In genomic region chr14:28417019-28417418, GRCm38 (mm10) we compare ENCODE assay signal across 10 mouse cellular contexts.
A peak's percentile ranks its signal among the peaks of the same experiment; 100 is the strongest.
DNase-seq lines count a peak whose midpoint lies in the region; ATAC-seq and TF ChIP-seq lines count a peak whose summit lies in the region.
"Had no signal": no experiment of that assay in that cellular context is flagged by ENCODE, and none has a peak within 500 bp of the region (broad histone marks: within the 10 kb centered on the region; RNA-seq: fewer than 3 reads in every experiment).

No protein-coding gene starts in this region.

- H3K4me3 ChIP-seq in forebrain, embryonic 11.5 days (ENCODE audit: low read depth, low read length) = no peak overlapping the region
- no peak overlapping the region for H3K4me3 ChIP-seq in forebrain, embryonic 10.5 days
- no peak overlapping the region for H3K4me3 ChIP-seq in kidney, postnatal 0 days (replicated peaks; ENCODE audit: low read depth, low read length)
- H3K4me3 ChIP-seq in cerebellum, adult 2 months (replicated peaks; ENCODE audit: insufficient read depth, low read depth, low read length) = no peak overlapping the region

- H3K9ac ChIP-seq in forebrain, embryonic 11.5 days (ENCODE audit: low read length) = no peak overlapping the region
- no peak overlapping the region for H3K9ac ChIP-seq in kidney, postnatal 0 days (ENCODE audit: low read depth, low read length)

- ATAC-seq in forebrain, embryonic 11.5 days (replicated peaks; ENCODE audit: low FRiP score) = no peak
- no peak for ATAC-seq in kidney, postnatal 0 days (replicated peaks; ENCODE audit: low FRiP score, low read depth)
- ATAC-seq: inflammation-experienced regulatory T-cells, adult 6 months had no signal

- H3K4me1 ChIP-seq in forebrain, embryonic 11.5 days (replicated peaks; ENCODE audit: control insufficient read depth, insufficient read depth, low read length) = peaks cover 3% of the 10 kb centered on the region; the same call in 1 of the 2 replicates
- peaks cover 46% of the 10 kb centered on the region for H3K4me1 ChIP-seq in forebrain, embryonic 10.5 days
- 0 out of 2 replicates have a peak, but pooled peaks cover 5% of the 10 kb centered on the region for H3K4me1 ChIP-seq in kidney, postnatal 0 days (replicated peaks; ENCODE audit: insufficient read depth, low read length)
- no peaks in the 10 kb centered on the region; the same call in 1 of the 2 replicates for H3K4me1 ChIP-seq in cerebellum, adult 2 months (ENCODE audit: control insufficient read depth, insufficient read depth, low read length)

- no peak for TF ChIP-seq POLR2A in cerebellum, adult 2 months (IDR thresholded peaks at IDR 0.05; ENCODE audit: borderline replicate concordance, insufficient read depth, low read length)

- TF ChIP-seq CTCF in kidney, postnatal 0 days (IDR thresholded peaks at IDR 0.05; ENCODE audit: low read depth) = no peak
- no peak for TF ChIP-seq CTCF in cerebellum, adult 2 months (IDR thresholded peaks at IDR 0.05; ENCODE audit: borderline replicate concordance, insufficient read depth, low read depth, low read length)

- no peaks in the 10 kb centered on the region; the same call in 1 of the 2 replicates for H3K27me3 ChIP-seq in forebrain, embryonic 11.5 days (ENCODE audit: control insufficient read depth, insufficient read depth, low read length)
- peaks cover 19% of the 10 kb centered on the region for H3K27me3 ChIP-seq in forebrain, embryonic 10.5 days (ENCODE audit: poor library complexity, severe bottlenecking)
- no peaks in the 10 kb centered on the region for H3K27me3 ChIP-seq in kidney, postnatal 0 days (ENCODE audit: insufficient read depth, low read length)
- no peaks in the 10 kb centered on the region for H3K27me3 ChIP-seq in cerebellum, adult 2 months (ENCODE audit: control insufficient read depth, insufficient read depth, low read length)

- H3K4me2 ChIP-seq in forebrain, embryonic 11.5 days (ENCODE audit: low read depth, low read length, severe bottlenecking) = no peak overlapping the region
- no peak overlapping the region for H3K4me2 ChIP-seq in kidney, postnatal 0 days (ENCODE audit: low read length)

- H3K27ac ChIP-seq in forebrain, embryonic 11.5 days (ENCODE audit: low read depth, low read length) = no peak overlapping the region
- no peak overlapping the region for H3K27ac ChIP-seq in forebrain, embryonic 10.5 days
- no peak overlapping the region for H3K27ac ChIP-seq in kidney, postnatal 0 days
- H3K27ac ChIP-seq in cerebellum, adult 2 months (ENCODE audit: insufficient read depth, low read length) = no peak overlapping the region
- H3K27ac ChIP-seq: macrophage had no signal

- H3K9me3 ChIP-seq in forebrain, embryonic 11.5 days (ENCODE audit: control insufficient read depth, low read length) = no peaks in the 10 kb centered on the region
- H3K9me3 ChIP-seq in forebrain, embryonic 10.5 days = no peaks in the 10 kb centered on the region
- H3K9me3 ChIP-seq in kidney, postnatal 0 days (replicated peaks; ENCODE audit: low read length) = no peaks in the 10 kb centered on the region

- peak; percentile 52 for DNase-seq in forebrain, embryonic 11.5 days (ENCODE audit: low spot score)
- no peak for DNase-seq in forebrain, embryonic 10.5 days (ENCODE audit: extremely low spot score, low spot score)
- peak; percentile 86 for DNase-seq in Muller cell, postnatal 12 days (ENCODE audit: inconsistent ontology term)
- peak; percentile 33 to 34 for DNase-seq in heart, adult 18-20 months
- DNase-seq in kidney, postnatal 0 days (ENCODE audit: low spot score) = peak; percentile 54
- no peak for DNase-seq in frontal cortex, postnatal 14 days (ENCODE audit: low spot score in 2 of 2)
- no peak for DNase-seq in cerebellum, adult 2 months
- DNase-seq in cerebellum, adult 9-10 months = no peak

- H3K36me3 ChIP-seq in forebrain, embryonic 11.5 days (ENCODE audit: control insufficient read depth, insufficient read depth, low read length) = no peaks in the 10 kb centered on the region
- H3K36me3 ChIP-seq in forebrain, embryonic 10.5 days (replicated peaks) = no peaks in the 10 kb centered on the region
- no peaks in the 10 kb centered on the region for H3K36me3 ChIP-seq in kidney, postnatal 0 days (ENCODE audit: insufficient read depth, low read length)

- 33% methylated on average over 8 of the region's 8 CpGs for WGBS in forebrain, embryonic 11.5 days
- WGBS in forebrain, embryonic 10.5 days = 28% methylated on average over 8 of the region's 8 CpGs
- 17% methylated on average over 8 of the region's 8 CpGs for WGBS in kidney, postnatal 0 days
- WGBS in cerebellum, adult 2 months = 29% methylated on average over 8 of the region's 8 CpGs

Comparison
In these comparisons a context has a peak if more than half of its experiments do, and no peak if none do; other contexts are left out.
1. DNase-seq: peak in forebrain, embryonic 11.5 days (single experiment), Muller cell, postnatal 12 days (single experiment), heart, adult 18-20 months (2 of 2) and kidney, postnatal 0 days (single experiment); none in forebrain, embryonic 10.5 days (single experiment), frontal cortex, postnatal 14 days (0 of 2), cerebellum, adult 2 months (0 of 2) and cerebellum, adult 9-10 months (single experiment).